Mouse (Mus musculus): ENCODE data around the gene E130308A19Rik. TPM values are rescaled to one million over a fixed set of nuclear protein-coding genes. Genes with fewer than 3 reads are reported as not detected.

Gene E130308A19Rik
- polyA plus RNA-seq, 1 experiment from 2014 or later = 55.3 TPM

DNA sequence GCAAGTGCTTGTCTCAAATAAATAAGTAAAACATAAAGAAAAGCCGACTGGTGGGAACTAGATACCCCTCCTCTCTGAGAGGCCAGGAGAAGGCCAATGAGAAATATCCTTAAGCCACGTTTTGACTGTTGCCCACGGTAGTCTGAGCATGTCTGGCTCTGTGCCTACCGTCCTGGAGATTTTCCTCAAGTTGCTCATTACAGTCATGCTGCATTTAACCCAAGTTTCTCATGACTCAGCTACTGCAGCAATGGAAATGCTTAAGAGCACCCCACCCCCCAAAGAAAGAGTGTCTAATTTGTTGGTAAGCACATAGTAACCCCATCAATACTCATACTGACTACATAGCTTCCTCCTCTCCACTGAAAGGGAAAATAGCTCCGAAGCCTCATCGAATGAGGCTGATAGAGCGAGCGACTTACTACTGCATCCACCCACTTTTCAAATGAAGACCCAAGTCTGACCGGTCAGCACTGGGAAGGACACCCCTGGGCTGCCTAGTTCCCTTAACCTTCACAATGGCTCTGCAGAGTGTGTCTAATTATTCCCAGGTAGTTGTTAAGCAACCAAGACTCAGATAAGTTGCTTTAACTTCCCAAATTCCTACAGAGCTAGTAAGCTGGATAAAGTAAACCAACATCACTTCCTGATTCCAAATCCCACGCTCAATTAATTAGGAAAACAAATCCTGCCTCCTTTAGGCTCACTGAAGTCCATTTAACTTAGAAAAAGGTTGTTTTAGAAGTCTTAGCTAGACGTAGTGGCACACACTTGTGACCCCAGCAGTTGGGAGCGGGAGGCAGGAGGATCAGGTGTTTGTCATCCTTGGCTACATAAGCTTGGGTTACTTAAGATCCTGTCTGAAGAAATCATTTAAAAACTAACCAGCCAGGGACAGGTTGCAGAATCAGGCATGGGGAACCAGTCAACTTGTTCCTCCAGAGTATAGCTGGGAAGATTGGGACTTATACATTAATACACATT, 131.7 kb downstream of the E130308A19Rik start:
- no peaks in the 10 kb centered on the region for H3K4me1 ChIP-seq
- H3K36me3 ChIP-seq (replicated peaks) = peaks cover 2% of the 10 kb centered on the region
- no peaks in the 10 kb centered on the region for H3K9me3 ChIP-seq
- no peak overlapping the region for H3K4me2 ChIP-seq
- WGBS = 81% methylated on average over 12 of the region's 12 CpGs
- H3K27me3 ChIP-seq = no peaks in the 10 kb centered on the region
- H3K9ac ChIP-seq = no peak overlapping the region
- H3K27ac ChIP-seq = no peak overlapping the region
- ATAC-seq (ENCODE audit: low FRiP score) = no peak
- H3K4me3 ChIP-seq (replicated peaks) = no peak overlapping the region

DNA sequence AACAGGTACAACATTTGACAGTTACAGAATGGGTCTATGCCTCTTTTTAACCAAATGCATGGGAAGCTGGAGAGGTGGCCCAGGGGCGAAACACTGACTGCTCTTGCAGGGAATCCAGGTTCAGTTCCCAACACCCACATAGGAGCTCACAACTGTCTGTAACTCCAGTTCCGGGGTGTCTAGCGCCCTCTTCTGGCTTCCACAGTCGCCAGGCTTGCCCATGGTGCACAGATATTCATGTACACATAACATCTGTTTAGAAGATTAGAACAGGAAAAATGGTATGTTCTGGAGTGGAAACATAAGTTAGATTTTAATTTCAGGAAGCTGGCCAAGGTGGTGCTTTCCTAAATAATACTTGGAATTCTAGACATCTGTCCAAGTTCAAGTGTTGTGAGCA, 134.0 kb downstream of the E130308A19Rik start:
- ATAC-seq (ENCODE audit: low FRiP score) = no peak
- 76% methylated on average over 4 of the region's 4 CpGs for WGBS
- Histone ChIP-seq H3K4me1 (peaks cover 2% of the 10 kb centered on the region; the same call in 1 of the 2 replicates), H3K4me3 (replicated peaks) (no peak overlapping the region), H3K9me3 (no peaks in the 10 kb centered on the region), H3K9ac (no peak overlapping the region), H3K36me3 (replicated peaks) (no peaks in the 10 kb centered on the region), H3K27me3 (no peaks in the 10 kb centered on the region), H3K27ac (no peak overlapping the region), H3K4me2 (no peak overlapping the region)

DNA sequence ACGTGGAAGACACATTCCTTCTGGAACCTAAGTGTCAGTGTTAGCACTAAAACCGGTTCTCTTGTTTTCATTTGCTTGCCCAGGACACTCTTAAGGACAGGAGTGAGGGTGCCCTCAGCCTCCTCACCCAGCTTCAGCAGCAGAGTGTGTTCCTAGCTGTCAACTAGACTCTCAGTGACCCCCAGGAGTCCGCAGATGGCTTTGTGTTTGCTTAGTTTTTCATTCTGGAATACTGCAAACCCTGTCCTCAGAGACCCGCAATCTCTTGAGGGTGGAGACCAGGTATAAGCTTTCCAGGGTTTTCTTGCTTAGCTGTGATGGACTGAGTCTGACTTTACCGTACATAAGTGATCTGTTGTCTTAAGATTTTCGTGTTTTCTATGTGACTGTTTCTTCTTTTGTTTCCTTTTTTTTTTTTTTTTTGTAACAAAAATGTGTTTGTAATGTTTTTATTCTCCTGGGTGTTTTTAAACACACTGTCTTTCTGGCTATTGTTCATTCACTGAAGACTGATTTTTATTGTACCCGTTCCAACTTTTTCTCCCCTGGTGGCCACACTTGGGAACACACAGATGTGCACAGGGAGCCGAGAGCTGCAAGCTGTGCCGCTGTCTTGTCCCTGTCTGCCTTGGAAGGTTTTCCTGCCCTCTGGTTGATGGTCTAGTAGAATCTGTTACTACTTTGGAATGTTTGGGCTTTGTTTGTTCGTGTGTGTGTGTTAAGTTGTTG, 134.8 kb downstream of the E130308A19Rik start:
- no peaks in the 10 kb centered on the region for H3K9me3 ChIP-seq

DNA sequence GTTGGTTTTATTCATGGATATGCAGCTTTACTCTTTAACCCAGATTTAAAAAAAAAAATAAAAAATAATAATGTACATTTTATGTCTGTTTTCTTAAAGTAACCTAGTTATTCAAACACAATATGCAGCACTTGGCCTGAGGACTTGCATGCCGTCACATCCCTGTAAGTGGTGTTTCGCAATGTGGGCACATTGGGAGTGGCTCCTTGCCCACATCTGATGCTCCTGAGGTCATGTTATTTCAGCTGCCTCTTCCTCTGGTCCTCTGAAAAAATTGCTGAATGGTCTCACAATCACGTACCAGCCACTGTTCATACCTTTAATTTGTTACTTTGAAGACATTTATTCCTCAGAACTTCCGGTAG, 135.3 kb downstream of the E130308A19Rik start:
- no peak overlapping the region for H3K9ac ChIP-seq
- no peak overlapping the region for H3K27ac ChIP-seq
- H3K27me3 ChIP-seq = no peaks in the 10 kb centered on the region
- H3K4me2 ChIP-seq = no peak overlapping the region
- ATAC-seq (ENCODE audit: low FRiP score) = no peak
- H3K9me3 ChIP-seq = no peaks in the 10 kb centered on the region
- 89% methylated on average over 4 of the region's 4 CpGs for WGBS
- H3K4me3 ChIP-seq (replicated peaks) = no peak overlapping the region
- H3K4me1 ChIP-seq = peaks cover 13% of the 10 kb centered on the region
- no peaks in the 10 kb centered on the region for H3K36me3 ChIP-seq (replicated peaks)

More for the DNA sequence above, 134.8 kb downstream of the E130308A19Rik start:
- Histone ChIP-seq H3K4me1 (peaks cover 10% of the 10 kb centered on the region), H3K27me3 (no peaks in the 10 kb centered on the region), H3K4me3 (replicated peaks) (no peak overlapping the region), H3K27ac (no peak overlapping the region), H3K4me2 (no peak overlapping the region), H3K9ac (no peak overlapping the region), H3K36me3 (replicated peaks) (no peaks in the 10 kb centered on the region)
- 64% methylated on average over 10 of the region's 10 CpGs for WGBS
- no peak for ATAC-seq (ENCODE audit: low FRiP score)

DNA sequence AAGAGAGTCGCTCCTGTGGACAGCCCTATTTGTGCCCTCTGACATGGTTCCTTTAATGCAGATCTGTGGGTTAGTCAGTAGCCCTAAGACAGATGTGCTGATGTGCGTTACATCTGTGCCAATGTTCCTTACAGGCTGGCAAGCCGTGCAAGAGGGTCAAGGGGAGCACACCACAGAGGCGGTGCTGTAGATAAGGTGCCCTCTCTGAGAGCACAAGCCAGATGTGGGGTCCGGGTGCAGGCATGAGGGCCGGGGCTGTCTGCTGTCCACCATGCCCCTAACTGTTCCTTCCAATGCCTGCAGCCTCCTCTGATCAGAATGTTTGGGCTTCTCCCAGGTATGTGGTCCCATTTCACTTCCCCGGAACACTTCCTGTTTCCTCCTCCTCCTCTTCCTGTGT, 138.9 kb downstream of the E130308A19Rik start:
- H3K9me3 ChIP-seq = no peaks in the 10 kb centered on the region
- H3K4me1 ChIP-seq = peaks cover 14% of the 10 kb centered on the region
- WGBS = 86% methylated on average over 7 of the region's 7 CpGs
- peaks cover 4% of the 10 kb centered on the region for H3K36me3 ChIP-seq (replicated peaks)
- H3K27ac ChIP-seq = peak overlapping the region; percentile 56; the same call in 1 of the 2 replicates
- no peak overlapping the region for H3K9ac ChIP-seq
- no peaks in the 10 kb centered on the region for H3K27me3 ChIP-seq
- no peak overlapping the region for H3K4me3 ChIP-seq (replicated peaks)
- H3K4me2 ChIP-seq = no peak overlapping the region
- no peak for ATAC-seq (ENCODE audit: low FRiP score)

DNA sequence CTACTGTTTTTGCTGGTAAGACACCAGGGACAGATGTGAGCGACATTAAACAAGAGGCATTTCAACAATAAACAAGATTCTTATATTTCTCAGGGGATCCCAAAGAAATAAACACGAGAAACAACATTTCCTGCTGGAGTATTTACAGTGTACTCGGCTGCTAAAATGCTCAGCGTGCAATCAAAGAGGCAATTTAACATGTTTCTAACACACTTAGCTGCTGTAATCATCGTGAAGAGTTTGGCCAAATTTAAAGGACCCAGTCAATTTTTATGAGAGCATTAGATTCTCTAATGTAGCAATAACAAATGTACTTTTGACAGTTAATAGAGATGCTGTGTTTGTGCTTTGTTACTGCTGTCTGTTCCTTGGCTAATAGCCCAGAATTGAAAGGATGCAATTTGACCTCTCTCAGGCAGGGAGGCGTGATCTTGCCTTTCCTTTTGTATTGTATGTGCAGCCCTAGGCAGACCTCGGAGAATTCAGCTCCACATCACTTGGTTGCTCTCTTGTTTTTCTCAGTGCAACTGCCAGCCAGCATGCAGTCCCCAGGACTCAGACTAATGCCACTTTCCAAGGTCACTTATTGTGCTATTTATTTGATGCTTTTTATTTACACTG, 139.5 kb downstream of the E130308A19Rik start:
- no peaks in the 10 kb centered on the region for H3K9me3 ChIP-seq
- ATAC-seq (ENCODE audit: low FRiP score) = peak; percentile 48; the same call in 1 of the 2 replicates
- no peak overlapping the region for H3K4me3 ChIP-seq (replicated peaks)
- H3K27me3 ChIP-seq = no peaks in the 10 kb centered on the region
- H3K9ac ChIP-seq = no peak overlapping the region
- WGBS = 31% methylated on average over 7 of the region's 7 CpGs
- H3K4me2 ChIP-seq = no peak overlapping the region
- H3K4me1 ChIP-seq = peaks cover 14% of the 10 kb centered on the region
- peaks cover 9% of the 10 kb centered on the region for H3K36me3 ChIP-seq (replicated peaks)
- H3K27ac ChIP-seq = peak overlapping the region; percentile 56; the same call in 1 of the 2 replicates

DNA sequence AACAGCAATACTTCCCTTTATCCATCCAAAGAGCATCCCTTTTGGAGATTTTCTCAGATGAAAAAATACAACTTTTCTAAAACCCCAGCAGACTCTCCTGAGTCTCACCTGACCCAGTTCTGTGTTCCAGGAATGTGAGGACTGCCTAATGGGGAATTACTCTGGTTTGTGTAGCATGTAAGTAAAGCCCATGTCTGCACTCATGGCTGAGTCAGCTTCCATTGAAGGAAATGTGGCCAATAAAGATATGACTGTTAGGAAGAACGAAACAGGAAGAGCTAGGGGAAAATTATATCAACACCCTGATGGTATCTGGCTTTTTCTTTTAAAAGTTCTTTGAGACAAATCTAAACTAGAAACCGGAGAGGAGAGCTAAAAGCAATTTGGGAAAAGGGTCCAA, 141.7 kb downstream of the E130308A19Rik start:
- H3K36me3 ChIP-seq (replicated peaks) = peaks cover 29% of the 10 kb centered on the region
- H3K9ac ChIP-seq = no peak overlapping the region
- H3K27ac ChIP-seq = no peak overlapping the region
- ATAC-seq (ENCODE audit: low FRiP score) = no peak
- no peaks in the 10 kb centered on the region for H3K27me3 ChIP-seq
- no peaks in the 10 kb centered on the region for H3K9me3 ChIP-seq
- no peak overlapping the region for H3K4me3 ChIP-seq (replicated peaks)
- WGBS = 91% methylated on average over 2 of the region's 2 CpGs
- no peak overlapping the region for H3K4me2 ChIP-seq
- peaks cover 17% of the 10 kb centered on the region for H3K4me1 ChIP-seq

DNA sequence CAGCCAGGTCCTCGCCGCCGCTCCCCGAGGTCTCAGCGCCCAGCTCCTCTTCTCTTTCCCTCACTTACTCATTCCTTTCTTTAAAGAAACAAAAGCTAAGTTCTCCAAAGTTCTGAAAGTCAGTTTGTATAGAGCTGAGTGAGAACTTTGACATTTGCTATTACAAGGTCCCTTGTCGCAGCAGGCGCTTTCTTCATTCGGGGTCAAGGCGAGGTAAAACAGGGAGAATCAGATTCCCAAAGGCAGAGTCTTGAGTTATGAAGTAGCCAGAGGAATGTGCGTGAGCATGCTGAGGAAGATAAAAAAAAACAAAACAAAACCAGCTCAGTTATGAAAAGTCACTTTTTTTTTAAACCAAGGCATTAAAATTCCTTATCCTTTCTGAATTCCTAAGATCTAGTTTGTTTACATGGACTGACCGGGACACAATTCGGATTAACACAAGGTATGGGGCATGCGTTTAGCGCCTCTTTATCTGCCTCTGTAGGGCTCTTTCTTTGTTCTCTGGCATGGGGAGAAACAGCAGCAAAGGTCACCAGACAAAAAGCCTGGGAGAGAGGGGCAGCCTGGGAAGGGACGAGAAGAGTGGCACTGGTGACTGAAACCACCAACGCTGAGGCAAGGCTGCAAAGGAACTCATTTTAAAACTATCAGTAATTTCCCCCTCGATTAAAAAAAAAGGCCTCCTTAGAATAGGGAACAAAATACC, 146.3 kb downstream of the E130308A19Rik start:
- no peak for ATAC-seq (ENCODE audit: low FRiP score)
- WGBS = 30% methylated on average over 17 of the region's 17 CpGs
- no peak overlapping the region for H3K27ac ChIP-seq

DNA sequence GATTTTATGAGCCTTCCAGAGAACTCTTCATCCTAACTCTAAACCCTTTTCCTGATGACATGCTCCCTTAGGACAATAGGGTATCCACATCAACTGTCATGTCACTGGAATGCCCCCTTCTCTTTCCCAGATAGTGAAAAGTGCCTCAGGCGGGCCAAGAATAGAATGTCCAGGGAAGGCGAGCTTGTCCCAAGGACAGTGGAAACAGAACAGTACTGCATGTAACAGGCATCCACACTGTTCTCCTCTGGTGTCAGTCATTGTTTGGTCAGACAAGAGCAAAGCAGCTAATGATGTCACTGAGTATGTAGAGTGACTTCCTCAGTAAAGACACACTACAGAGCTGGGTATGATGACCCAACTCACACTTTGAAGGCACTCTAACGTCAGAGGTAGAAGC, 151.8 kb downstream of the E130308A19Rik start:
- ATAC-seq (ENCODE audit: low FRiP score) = no peak
- H3K9ac ChIP-seq = no peak overlapping the region
- H3K27ac ChIP-seq = no peak overlapping the region
- no peaks in the 10 kb centered on the region for H3K9me3 ChIP-seq
- H3K4me2 ChIP-seq = no peak overlapping the region
- H3K27me3 ChIP-seq = no peaks in the 10 kb centered on the region
- WGBS = 75% methylated on average over 3 of the region's 3 CpGs
- H3K36me3 ChIP-seq (replicated peaks) = peaks cover 21% of the 10 kb centered on the region
- no peak overlapping the region for H3K4me3 ChIP-seq (replicated peaks)
- H3K4me1 ChIP-seq = peaks cover 10% of the 10 kb centered on the region

More for the DNA sequence above, 146.3 kb downstream of the E130308A19Rik start:
- no peaks in the 10 kb centered on the region for H3K27me3 ChIP-seq
- H3K36me3 ChIP-seq (replicated peaks) = peaks cover 39% of the 10 kb centered on the region
- no peak overlapping the region for H3K4me2 ChIP-seq
- H3K9me3 ChIP-seq = no peaks in the 10 kb centered on the region
- no peak overlapping the region for H3K9ac ChIP-seq
- H3K4me3 ChIP-seq (replicated peaks) = no peak overlapping the region
- peaks cover 4% of the 10 kb centered on the region; the same call in 1 of the 2 replicates for H3K4me1 ChIP-seq

DNA sequence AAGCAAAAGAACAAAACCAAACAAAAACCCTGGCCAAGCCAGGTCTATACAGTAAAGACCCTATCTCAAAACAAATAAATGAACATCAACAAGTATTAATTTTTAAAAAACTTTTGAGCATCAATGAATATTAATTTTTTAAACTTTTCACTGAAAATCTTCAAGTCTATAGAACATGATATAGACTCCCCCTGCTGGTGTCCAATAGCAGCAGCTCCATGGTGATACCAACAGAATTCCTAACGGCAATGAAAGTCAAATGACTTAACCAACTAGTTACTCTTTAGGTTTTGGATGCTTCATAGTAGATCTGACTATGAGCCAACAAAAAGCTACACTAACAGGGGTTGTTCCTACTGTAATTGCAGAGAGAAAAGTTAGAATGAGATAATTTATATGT, 154.6 kb downstream of the E130308A19Rik start:
- H3K4me2 ChIP-seq = no peak overlapping the region
- WGBS = 43% methylated on average over 1 of the region's 1 CpGs
- ATAC-seq (ENCODE audit: low FRiP score) = no peak
- H3K9me3 ChIP-seq = no peaks in the 10 kb centered on the region
- no peak overlapping the region for H3K9ac ChIP-seq
- no peaks in the 10 kb centered on the region for H3K27me3 ChIP-seq
- H3K4me3 ChIP-seq (replicated peaks) = no peak overlapping the region
- H3K27ac ChIP-seq = no peak overlapping the region
- peaks cover 12% of the 10 kb centered on the region for H3K36me3 ChIP-seq (replicated peaks)
- peaks cover 12% of the 10 kb centered on the region for H3K4me1 ChIP-seq

DNA sequence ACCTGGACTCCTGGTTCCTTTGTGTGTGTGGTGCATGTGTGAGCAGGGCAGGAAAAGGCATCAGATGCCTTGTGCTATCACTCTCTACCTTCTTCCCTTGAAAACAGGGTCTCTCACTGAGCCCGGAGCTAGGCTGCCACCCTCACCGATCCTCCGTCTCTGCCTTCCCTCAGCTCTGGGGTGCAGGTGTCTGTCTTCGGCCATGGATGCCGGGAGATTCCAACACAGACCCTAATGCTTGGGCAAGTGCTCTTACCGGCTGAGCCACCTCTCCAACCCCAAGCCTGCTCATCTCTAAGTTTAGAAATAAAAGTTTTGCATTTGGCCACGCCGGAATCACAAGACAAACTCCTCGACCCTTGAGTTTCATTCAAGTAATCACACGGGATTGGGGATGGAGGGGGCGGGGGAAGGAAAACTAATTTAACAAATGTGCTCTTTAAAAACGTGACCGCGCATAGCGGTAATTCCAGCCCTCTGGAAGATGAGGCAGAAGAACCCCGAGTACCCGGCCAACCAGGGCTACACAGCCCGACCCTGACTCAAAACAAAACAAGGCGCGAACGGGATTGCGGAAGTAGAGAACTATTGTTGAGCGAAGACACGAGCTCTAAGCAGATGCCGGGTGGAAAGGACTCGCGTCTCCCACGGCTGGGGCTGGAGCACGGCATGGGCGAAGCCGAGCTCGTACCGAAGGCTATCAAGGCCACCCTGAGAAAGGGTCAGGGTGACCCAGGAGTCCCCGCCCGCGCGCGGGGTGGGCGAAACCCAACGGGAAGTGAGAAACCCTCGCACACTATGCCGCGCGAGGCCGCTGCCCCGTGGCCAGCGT, 157.1 kb downstream of the E130308A19Rik start:
- Histone ChIP-seq H3K9me3 (no peaks in the 10 kb centered on the region), H3K9ac (peak overlapping the region; percentile 82), H3K36me3 (replicated peaks) (0 out of 2 replicates have a peak, but pooled peaks cover 8% of the 10 kb centered on the region), H3K4me2 (peak overlapping the region; percentile 84), H3K4me1 (peaks cover 12% of the 10 kb centered on the region), H3K27ac (peak overlapping the region; percentile 78), H3K4me3 (replicated peaks) (peak overlapping the region; percentile 92), H3K27me3 (no peaks in the 10 kb centered on the region)
- ATAC-seq (ENCODE audit: low FRiP score) = peak; percentile 70
- WGBS = under 1% methylated on average over 47 of the region's 47 CpGs

All from forebrain, embryonic 12.5 days (tissue).